7 mouse cellular contexts compared by ENCODE assay signal in the genomic region with DNA sequence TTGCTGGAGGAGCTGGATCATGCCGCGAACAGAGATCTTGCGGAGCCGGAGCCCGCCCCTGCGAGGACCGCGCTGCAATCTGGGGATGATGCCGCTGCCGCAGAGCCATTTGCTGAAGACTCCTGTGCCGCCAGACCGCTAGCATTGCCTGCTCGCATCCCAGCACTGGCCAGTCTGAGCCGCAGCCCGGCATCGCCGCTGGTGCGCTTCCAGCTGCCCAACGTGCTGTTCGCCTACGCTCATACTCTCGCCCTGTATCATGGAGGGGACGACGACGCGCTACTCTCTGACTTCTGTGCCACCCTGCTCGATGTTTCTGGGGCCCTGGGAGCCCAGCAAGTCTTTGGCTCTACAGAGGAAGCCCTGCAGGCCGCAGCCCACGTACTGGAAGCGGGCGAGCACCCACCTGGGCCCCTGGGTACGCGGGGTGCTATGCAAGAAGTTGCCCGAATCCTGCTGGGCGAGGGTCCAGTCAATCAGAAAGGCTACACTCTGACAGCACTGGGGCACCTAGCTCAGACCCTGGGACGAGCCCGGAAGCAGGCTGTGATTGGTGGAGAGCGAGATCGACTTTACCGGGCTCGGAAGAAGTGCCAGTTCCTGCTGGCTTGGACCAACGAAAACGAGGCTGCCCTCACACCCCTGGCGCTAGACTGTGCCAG. TPM values are rescaled to one million over a fixed set of nuclear protein-coding genes. Genes with fewer than 3 reads are reported as not detected.
A peak's percentile ranks its signal among the peaks of the same experiment; 100 is the strongest.
DNase-seq lines count a peak whose midpoint lies in the region; ATAC-seq and TF ChIP-seq lines count a peak whose summit lies in the region.

No protein-coding gene starts in this region.

- H3K27me3 ChIP-seq in small intestine, adult 2 months (ENCODE audit: control insufficient read depth, insufficient read depth, low read length), result no peaks in the 10 kb centered on the region

- peak overlapping the region; percentile 88 for H3K27ac ChIP-seq in small intestine, adult 2 months (ENCODE audit: insufficient read depth, low read depth, low read length)

- peak; percentile 29; the same call in 1 of the 2 replicates for TF ChIP-seq POLR2A in small intestine, adult 2 months (IDR thresholded peaks at IDR 0.05; ENCODE audit: low read depth, low read length)

- intact Hi-C loops in heart, postnatal 10 days (cut with DNase I), result loop anchor here (2.0 kb wide), 1 partner anchor 15 kb away; a partner anchor contains a TSS
- intact Hi-C loops in left cerebral cortex, postnatal 36 days (cut with DNase I), result no loop called here

- WGBS in small intestine, adult 2 months, result under 1% methylated on average over 44 of the region's 44 CpGs

- DNase-seq in 416B (ENCODE audit: low read depth), result peak; percentile 86
- peak; percentile 78 for DNase-seq in CD4-positive helper T cell, adult 2 months (ENCODE audit: low read depth, low spot score)
- DNase-seq in cerebellum, postnatal 36 days, result peak; percentile 41 to 49
- peak; percentile 46 to 56 for DNase-seq in heart, postnatal 10 days
- DNase-seq in left cerebral cortex, postnatal 36 days (ENCODE audit: low spot score in 2 of 2), result peak; percentile 57 to 65

- peaks cover 7% of the 10 kb centered on the region for H3K36me3 ChIP-seq in small intestine, adult 2 months (ENCODE audit: control insufficient read depth, insufficient read depth, low read length)

- H3K4me1 ChIP-seq in small intestine, adult 2 months (ENCODE audit: control insufficient read depth, insufficient read depth, insufficient read length, low read length), result peaks cover 6% of the 10 kb centered on the region

- H3K4me3 ChIP-seq in small intestine, adult 2 months (ENCODE audit: low read depth, low read length), result peak overlapping the region; percentile 97

- no peak for TF ChIP-seq CTCF in small intestine, adult 2 months (IDR thresholded peaks at IDR 0.05; ENCODE audit: extremely low read depth, insufficient read length, insufficient replicate concordance, low read depth, low read length)

- peak; percentile 40 for ATAC-seq in megakaryocyte progenitor cell, adult 5-6 weeks (replicated peaks; ENCODE audit: poor library complexity)

RNA-seq across cellular contexts. Expression of a gene that starts 0.8 kb away (rescaled TPM):
- total RNA-seq in heart, postnatal 10 days (2021), result 10 to 100 TPM; 13.6 to 13.9 TPM
- 10 to 100 TPM; 35.5 to 40.7 TPM for total RNA-seq in left cerebral cortex, postnatal 36 days (2021)
- 12.7 and 14.2 TPM in 2 replicates for total RNA-seq in megakaryocyte progenitor cell, adult 5-6 weeks (2015)
- total RNA-seq in megakaryocyte progenitor cell, adult 5-6 weeks (2017), result 12.5 and 14.5 TPM in 2 replicates
- polyA plus RNA-seq in small intestine, adult 2 months (2012; rRNA removed), result 56.8 and 78.1 TPM in 2 replicates

RNA-seq across cellular contexts. Expression of a gene that starts 4.1 kb away (rescaled TPM):
- total RNA-seq in heart, postnatal 10 days (2021), result 100 to 1,000 TPM; 738 to 768 TPM
- total RNA-seq in left cerebral cortex, postnatal 36 days (2021), result 100 to 1,000 TPM; 637 to 694 TPM
- 1,814 and 1,841 TPM in 2 replicates for total RNA-seq in megakaryocyte progenitor cell, adult 5-6 weeks (2015)
- total RNA-seq in megakaryocyte progenitor cell, adult 5-6 weeks (2017), result 1,690 and 2,042 TPM in 2 replicates
- polyA plus RNA-seq in small intestine, adult 2 months (2012; rRNA removed), result 1,660 and 2,469 TPM in 2 replicates

RNA-seq across cellular contexts. Expression of a gene that starts 4.2 kb away (rescaled TPM):
- total RNA-seq in heart, postnatal 10 days (2021), result 10 to 100 TPM; 41.7 to 46.7 TPM
- total RNA-seq in left cerebral cortex, postnatal 36 days (2021), result 10 to 100 TPM; 40.5 to 45.1 TPM
- 44.4 and 53.5 TPM in 2 replicates for total RNA-seq in megakaryocyte progenitor cell, adult 5-6 weeks (2015)
- 31.9 and 38.4 TPM in 2 replicates for total RNA-seq in megakaryocyte progenitor cell, adult 5-6 weeks (2017)
- polyA plus RNA-seq in small intestine, adult 2 months (2012; rRNA removed), result 7.6 and 14.8 TPM in 2 replicates

RNA-seq across cellular contexts. Expression of a gene that starts 6.4 kb away (rescaled TPM):
- 1 to 10 TPM; 2.7 to 2.9 TPM for total RNA-seq in heart, postnatal 10 days (2021)
- total RNA-seq in left cerebral cortex, postnatal 36 days (2021), result 10 to 100 TPM; 28.2 to 29.1 TPM
- 8.4 and 10.6 TPM in 2 replicates for total RNA-seq in megakaryocyte progenitor cell, adult 5-6 weeks (2015)
- total RNA-seq in megakaryocyte progenitor cell, adult 5-6 weeks (2017), result 1.6 and 1.8 TPM in 2 replicates
- 30.6 and 49.4 TPM in 2 replicates for polyA plus RNA-seq in small intestine, adult 2 months (2012; rRNA removed)

RNA-seq across cellular contexts. Expression of a gene that starts 15.3 kb away (rescaled TPM):
- total RNA-seq in heart, postnatal 10 days (2021), result 10 to 100 TPM; 36.4 TPM
- total RNA-seq in left cerebral cortex, postnatal 36 days (2021), result 10 to 100 TPM; 83.9 to 87.0 TPM
- 30.4 and 33.2 TPM in 2 replicates for total RNA-seq in megakaryocyte progenitor cell, adult 5-6 weeks (2015)
- 42.8 and 54.7 TPM in 2 replicates for total RNA-seq in megakaryocyte progenitor cell, adult 5-6 weeks (2017)
- 46.5 and 84.2 TPM in 2 replicates for polyA plus RNA-seq in small intestine, adult 2 months (2012; rRNA removed)

Comparison
In these comparisons a context has a peak if more than half of its experiments do, and no peak if none do; other contexts are left out.
1. Peak in every context shown above with its lines: DNase-seq, ATAC-seq, H3K4me3 ChIP-seq and H3K27ac ChIP-seq.